Mouse (Mus musculus) effector memory CD4-positive, alpha-beta T cell, adult 5 months (primary cell): ENCODE measurements around the gene Kcnmb2. TPM values are rescaled to one million over a fixed set of nuclear protein-coding genes. Genes with fewer than 3 reads are reported as not detected.

ENCODE experiments used
- polyA plus RNA-seq: library from polyadenylated mRNA; unstranded; fragments of 100-300 nt; shearing (Covaris generic); gene quantifications from one replicate; pipeline ENCODE4 v1.2.1, GENCODE M21; 2017

Gene Kcnmb2
- polyA plus RNA-seq = not detected

GRCm38 (mm10) chr3:31902504-31903330, at the start of gene Kcnmb2:
TSS of gene Kcnmb2 (plus strand) at chr3:31902507.

